Mouse (Mus musculus) bone marrow, adult 2 months (tissue): ENCODE results near the gene Txk. TPM values are rescaled to one million over a fixed set of nuclear protein-coding genes. Genes with fewer than 3 reads are reported as not detected.

ENCODE experiments used
- H3K27ac ChIP-seq: fragments of 200-500 bp; 2 replicates; pipeline ENCODE4 v1.5.1; 2012; ENCODE audit warnings: low read depth, mild to moderate bottlenecking, control low read depth, inconsistent platforms, low read length; ENCODE audit not compliant: control insufficient read depth, poor library complexity, insufficient read depth
- H3K4me1 ChIP-seq: fragments of 200-500 bp; 2 replicates; pipeline ENCODE4 v1.6.1; 2011; ENCODE audit warnings: low read length; ENCODE audit not compliant: control insufficient read depth, insufficient read depth
- H3K4me3 ChIP-seq: fragments of 200-500 bp; replicated peaks from 2 replicates; pipeline ENCODE3; 2011; ENCODE audit warnings: mild to moderate bottlenecking, low read depth, low read length, control low read depth; ENCODE audit not compliant: control insufficient read depth
- CTCF ChIP-seq: fragments of 200-500 bp; IDR thresholded peaks from 2 replicates; pipeline ENCODE4 v1.5.1; 2011; ENCODE audit warnings: low read length, control low read depth; ENCODE audit not compliant: control insufficient read depth, insufficient read depth
- POLR2A ChIP-seq: fragments of 200-500 bp; IDR thresholded peaks from 2 replicates; pipeline ENCODE4 v1.6.1; 2011; ENCODE audit warnings: low read depth, mild to moderate bottlenecking, control low read depth, low read length, borderline replicate concordance; ENCODE audit not compliant: control insufficient read depth
- WGBS: fragments of 180-500 bp; shearing (Covaris S2); methylation state at CpG from one replicate; pipeline ENCODE4 v1.1.7; 2018; 5-methylcytosine and 5-hydroxymethylcytosine counted together
- polyA plus RNA-seq: library from polyadenylated mRNA; stranded (reverse); fragments of >200 nt; gene quantifications from 2 replicates; pipeline ENCODE4 v1.2.4, GENCODE M21; 2011; ENCODE audit warnings: low replicate concordance; ENCODE audit not compliant: missing spikeins, insufficient read depth, insufficient read length

Gene Txk
- polyA plus RNA-seq, 1 experiment: 2.5 TPM

DNA sequence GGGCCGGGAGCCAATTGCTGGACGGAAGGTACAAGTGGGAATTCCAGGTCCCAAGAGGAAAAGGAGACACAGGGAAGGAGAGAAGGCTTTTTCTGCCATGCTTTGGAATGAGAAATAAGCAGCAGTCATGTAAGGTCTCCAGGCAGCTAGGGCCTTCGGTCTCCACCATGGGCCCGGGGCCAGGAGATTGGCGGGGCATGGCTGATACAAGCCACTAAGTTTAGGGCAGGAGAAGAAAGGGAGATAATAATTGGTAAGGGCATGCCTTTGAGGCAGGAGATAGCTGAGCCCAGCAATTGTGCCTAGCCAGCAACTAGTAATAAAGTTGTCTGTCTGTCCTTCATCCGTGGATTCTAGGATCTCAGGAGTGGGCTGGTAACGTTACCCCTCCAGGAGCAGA is 30.5 kb upstream of the Txk start:
- no peak overlapping the region for H3K27ac ChIP-seq
- H3K4me3 ChIP-seq: no peak overlapping the region
- H3K4me1 ChIP-seq: no peaks in the 10 kb centered on the region; the same call in 1 of the 2 replicates
- no peak for TF ChIP-seq CTCF
- no peak for TF ChIP-seq POLR2A
- 81% methylated on average over 7 of the region's 7 CpGs for WGBS

DNA sequence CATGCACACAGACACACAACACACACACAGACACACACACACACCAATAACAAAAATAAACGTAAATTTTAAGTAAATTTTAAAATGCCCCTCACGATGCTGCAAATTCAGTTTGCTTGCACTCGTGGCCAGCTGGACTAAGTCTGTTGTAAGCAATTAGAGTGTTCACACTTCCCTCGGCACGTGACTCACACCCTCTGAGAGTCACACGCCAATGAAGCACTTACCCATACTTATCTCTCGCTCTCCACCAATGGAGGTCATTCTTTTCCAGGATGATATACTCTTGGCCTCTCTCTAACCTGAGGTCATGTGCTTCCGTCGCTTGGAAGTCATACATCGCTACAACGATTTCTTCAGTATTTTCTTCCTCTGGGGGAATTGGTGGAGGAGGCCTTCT is 29.2 kb upstream of the Txk start:
- TF ChIP-seq CTCF (no peak), POLR2A (no peak)
- WGBS: 82% methylated on average over 11 of the region's 11 CpGs
- H3K27ac ChIP-seq: no peak overlapping the region
- no peak overlapping the region for H3K4me3 ChIP-seq
- no peaks in the 10 kb centered on the region; the same call in 1 of the 2 replicates for H3K4me1 ChIP-seq

GRCm38 (mm10) chr5:72776595-72776994 is 24.0 kb upstream of the Txk start:
- Histone ChIP-seq H3K4me3 (no peak overlapping the region), H3K27ac (no peak overlapping the region), H3K4me1 (no peaks in the 10 kb centered on the region; the same call in 1 of the 2 replicates)
- no peak for TF ChIP-seq POLR2A
- TF ChIP-seq CTCF: no peak
- WGBS: 86% methylated on average over 2 of the region's 2 CpGs

DNA sequence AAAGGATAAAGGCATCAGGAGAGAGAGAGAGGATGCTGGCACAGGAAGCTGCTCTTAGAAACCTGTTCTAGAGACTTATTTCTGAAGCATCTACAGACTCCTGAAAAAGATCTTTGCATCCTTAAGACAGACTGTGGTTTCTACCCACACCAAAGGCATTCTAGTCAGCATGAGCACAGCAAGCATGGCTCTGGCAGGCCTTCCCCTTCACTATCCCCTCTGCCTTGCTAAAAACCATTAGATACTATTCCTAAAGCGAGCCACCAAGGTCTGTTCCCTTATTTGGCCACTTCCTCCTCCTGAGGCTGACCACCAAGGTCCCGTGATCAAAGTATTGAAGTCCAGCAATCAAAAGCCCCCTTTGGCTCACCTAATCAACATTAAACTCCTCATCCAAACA is 23.6 kb upstream of the Txk start:
- 47% methylated on average over 2 of the region's 2 CpGs for WGBS
- Histone ChIP-seq H3K4me3 (no peak overlapping the region), H3K27ac (no peak overlapping the region), H3K4me1 (no peaks in the 10 kb centered on the region; the same call in 1 of the 2 replicates)
- TF ChIP-seq CTCF (no peak), POLR2A (no peak)

- Histone ChIP-seq H3K27ac (no peak overlapping the region), H3K4me3 (no peak overlapping the region), H3K4me1 (no peaks in the 10 kb centered on the region)
- 82% methylated on average over 6 of the region's 6 CpGs for WGBS
- TF ChIP-seq CTCF (no peak), POLR2A (no peak)
Measured at GRCm38 (mm10) chr5:72769841-72770240, 17.3 kb upstream of the Txk start.

GRCm38 (mm10) chr5:72763546-72763945 is 11.0 kb upstream of the Txk start:
- peaks cover 1% of the 10 kb centered on the region for H3K4me1 ChIP-seq
- peak overlapping the region; percentile 74; the same call in 1 of the 2 replicates for H3K27ac ChIP-seq
- WGBS: 54% methylated on average over 5 of the region's 5 CpGs
- peak overlapping the region; percentile 49 for H3K4me3 ChIP-seq
- TF ChIP-seq POLR2A (no peak), CTCF (no peak)

- WGBS: 7% methylated on average over 3 of the region's 3 CpGs
- Histone ChIP-seq H3K27ac (no peak overlapping the region), H3K4me1 (peaks cover 1% of the 10 kb centered on the region), H3K4me3 (no peak overlapping the region)
- TF ChIP-seq CTCF (no peak), POLR2A (no peak)
Measured at GRCm38 (mm10) chr5:72763025-72763424, 10.4 kb upstream of the Txk start.

DNA sequence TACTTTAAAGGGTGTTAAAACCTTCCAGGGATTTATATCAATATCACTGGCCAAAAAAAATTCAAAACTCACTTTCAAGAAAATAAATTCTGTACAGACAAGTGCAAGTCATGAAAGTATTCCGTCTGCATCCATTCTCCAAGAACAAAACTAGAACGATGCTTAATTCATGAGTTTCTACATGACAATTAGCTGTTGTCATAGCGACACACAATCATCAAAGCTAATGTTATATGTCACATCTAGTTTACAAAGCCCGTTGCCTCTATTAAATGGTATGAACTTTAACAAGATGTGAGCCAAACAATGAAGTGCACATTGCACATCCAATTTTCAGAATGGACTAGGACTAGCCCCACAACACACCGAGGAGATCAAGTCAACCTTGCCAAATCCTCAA is 9.2 kb upstream of the Txk start:
- H3K4me1 ChIP-seq: peaks cover 4% of the 10 kb centered on the region
- no peak for TF ChIP-seq CTCF
- TF ChIP-seq POLR2A: no peak
- no peak overlapping the region for H3K4me3 ChIP-seq
- no peak overlapping the region for H3K27ac ChIP-seq
- WGBS: 89% methylated on average over 5 of the region's 5 CpGs

DNA sequence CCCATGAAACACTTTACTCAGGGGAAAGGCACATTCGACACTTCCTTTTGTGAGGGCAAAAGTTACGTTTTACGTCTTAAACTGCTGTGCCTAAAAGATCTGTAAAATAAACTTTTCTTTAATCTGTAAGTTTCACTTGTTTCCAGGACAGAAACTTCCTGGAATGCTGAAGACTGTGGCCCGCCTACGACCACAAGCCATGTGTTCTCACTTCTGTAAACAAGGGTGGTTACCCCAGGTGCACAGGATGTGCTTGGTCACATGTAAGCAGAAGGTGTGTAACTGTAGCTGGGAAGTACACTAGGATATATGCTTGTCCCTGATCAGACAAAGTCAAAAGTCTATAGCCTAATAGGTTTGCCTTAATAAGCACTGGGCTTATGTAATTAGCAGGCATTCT is 8.7 kb upstream of the Txk start:
- 43% methylated on average over 5 of the region's 5 CpGs for WGBS
- Histone ChIP-seq H3K4me3 (no peak overlapping the region), H3K4me1 (peaks cover 4% of the 10 kb centered on the region), H3K27ac (peak overlapping the region; percentile 35; the same call in 1 of the 2 replicates)
- TF ChIP-seq POLR2A (no peak), CTCF (no peak)
